Mouse (Mus musculus) myocyte (in vitro differentiated cells): ENCODE measurements at regions not wholly inside any gene's neighbourhood (a gene's known extent, or its start where the extent isn't known, plus 50 kb on each side); places are given as distances from the start of the nearest gene placed in this dataset.

Source experiments
- CEBPB ChIP-seq: IDR thresholded peaks from 2 replicates; pipeline ENCODE4 v1.6.1; 2011; ENCODE audit warnings: mild to moderate bottlenecking, moderate library complexity; ENCODE audit not compliant: poor library complexity, insufficient read depth, severe bottlenecking
- E2F4 ChIP-seq: IDR thresholded peaks from one replicate; pipeline ENCODE4 v1.6.1; 2011; ENCODE audit warnings: mild to moderate bottlenecking, control low read depth, moderate library complexity; ENCODE audit not compliant: insufficient read depth
- MAX ChIP-seq: IDR thresholded peaks from one replicate; pipeline ENCODE4 v1.6.1; 2011; ENCODE audit warnings: low read depth, mild to moderate bottlenecking, control low read depth
- MYOD1 ChIP-seq, 3 experiments: IDR thresholded peaks; one replicate each; pipeline ENCODE4 v1.6.1; 2011; ENCODE audit warnings: control low read depth in 2 of 3, low read depth in 2 of 3, mild to moderate bottlenecking in 2 of 3, moderate library complexity in 1 of 3; ENCODE audit not compliant: insufficient read length in 2 of 3, control insufficient read depth in 1 of 3
- POLR2A ChIP-seq: IDR thresholded peaks from one replicate; pipeline ENCODE4 v1.6.1; 2011; ENCODE audit warnings: low read depth, mild to moderate bottlenecking, control low read depth, moderate library complexity; ENCODE audit not compliant: insufficient read length
- USF1 ChIP-seq: IDR thresholded peaks from one replicate; pipeline ENCODE4 v1.6.1; 2011; ENCODE audit warnings: low read depth, mild to moderate bottlenecking, control low read depth, moderate library complexity

GRCm38 (mm10) chr13:91385393-91385792 lies 74.7 kb upstream of the Ssbp2 start:
- TF ChIP-seq POLR2A (no peak), E2F4 (no peak), USF1 (no peak), CEBPB (no peak), MYOD1 (IDR thresholded peaks at IDR 0.05; ENCODE audit: control insufficient read depth in 1 of 3, insufficient read length in 2 of 3, low read depth in 2 of 3) (no peak), MAX (no peak)
